Mouse (Mus musculus): ENCODE measurements around the gene Ganc.

DNA sequence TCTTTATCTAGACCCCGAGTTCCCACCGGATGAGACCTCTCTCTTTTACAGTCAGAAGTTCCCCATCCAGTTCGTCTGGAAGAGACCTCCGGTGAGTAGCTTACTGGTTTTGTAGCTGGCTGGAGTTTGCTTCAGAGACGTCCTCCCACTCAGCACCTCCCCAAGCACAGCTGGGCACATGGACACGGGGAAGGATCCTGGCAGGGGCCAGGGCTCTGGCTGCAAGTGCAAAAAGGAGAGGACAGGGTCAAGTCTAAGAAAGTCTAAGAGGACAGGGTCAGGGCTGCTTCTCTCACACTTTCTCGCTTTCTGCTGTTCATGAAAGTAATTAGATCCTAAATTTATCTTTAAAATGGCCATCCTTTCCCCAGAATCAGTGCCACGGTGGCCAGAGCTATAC, 60.4 kb downstream of the Ganc start:
- no peak for TF ChIP-seq POLR2A (IDR thresholded peaks at IDR 0.05; ENCODE audit: low read depth, low read length)
- no peak for TF ChIP-seq CTCF (IDR thresholded peaks at IDR 0.05; ENCODE audit: extremely low read depth, insufficient read length, insufficient replicate concordance, low read depth, low read length)

Data from small intestine, adult 2 months (tissue).